Mouse (Mus musculus) brain, embryonic 14.5 days (tissue): ENCODE data around the gene Dnaaf2. TPM values are rescaled to one million over a fixed set of nuclear protein-coding genes. Genes with fewer than 3 reads are reported as not detected.

Source experiments
- DNase-seq: peaks from one replicate; pipeline ENCODE4 v3.0.0-alpha.2; 2011; ENCODE audit warnings: low read depth
- CTCF ChIP-seq: fragments of 200-500 bp; IDR thresholded peaks from 2 replicates; pipeline ENCODE4 v1.5.1; 2012; ENCODE audit warnings: inconsistent platforms, mild to moderate bottlenecking, moderate library complexity, borderline replicate concordance; ENCODE audit not compliant: insufficient read depth, insufficient read length; ENCODE audit errors: extremely low read depth
- POLR2A ChIP-seq: fragments of 200-500 bp; IDR thresholded peaks from 2 replicates; pipeline ENCODE4 v1.6.1; 2012; ENCODE audit warnings: mild to moderate bottlenecking, inconsistent platforms, borderline replicate concordance; ENCODE audit not compliant: poor library complexity, insufficient read depth, insufficient read length, severe bottlenecking; ENCODE audit errors: extremely low read depth
- polyA plus RNA-seq: library from polyadenylated mRNA; depleted of rRNA; stranded (reverse); fragments of >200 nt; gene quantifications from 2 replicates; pipeline ENCODE4 v1.2.3, GENCODE M21; 2012

Gene Dnaaf2
- polyA plus RNA-seq, 1 experiment, result 4.6 TPM

DNA sequence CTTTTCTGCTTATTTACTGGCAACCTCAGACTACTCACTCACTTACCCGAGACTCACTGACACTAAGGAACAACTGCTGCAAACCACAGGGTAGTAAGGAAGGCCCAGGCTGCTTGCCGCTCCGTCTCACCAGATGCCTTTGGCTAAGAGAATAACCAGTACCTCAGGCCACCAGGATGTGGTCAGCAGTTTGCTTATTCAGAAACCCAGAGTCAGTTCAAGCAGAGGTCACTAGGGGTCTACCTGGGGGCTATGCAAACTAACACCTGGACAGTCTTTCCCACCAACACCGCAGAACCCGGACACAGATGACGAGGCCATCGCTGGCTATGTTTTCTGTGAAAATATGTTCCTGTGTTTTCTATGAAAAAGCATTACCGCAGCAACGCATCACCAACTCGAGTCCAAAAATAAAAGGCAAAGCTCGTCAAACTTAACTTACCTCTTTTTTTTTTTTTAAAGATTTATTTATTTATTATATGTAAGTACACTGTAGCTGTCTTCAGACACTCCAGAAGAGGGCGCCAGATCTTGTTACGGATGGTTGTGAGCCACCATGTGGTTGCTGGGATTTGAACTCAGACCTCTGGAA lies 15.1 kb upstream of the Dnaaf2 start:
- TF ChIP-seq POLR2A (no peak), CTCF (no peak)
- no peak for DNase-seq

- DNase-seq, result peak; percentile 60
- TF ChIP-seq POLR2A (no peak), CTCF (peak; percentile 51; the same call in 1 of the 2 replicates)
Observed at GRCm38 (mm10) chr12:69211057-69211456, 12.8 kb upstream of the Dnaaf2 start.

GRCm38 (mm10) chr12:69210056-69210979 lies 12.1 kb upstream of the Dnaaf2 start:
- no peak for TF ChIP-seq POLR2A
- no peak for TF ChIP-seq CTCF
- no peak for DNase-seq

- no peak for DNase-seq
- TF ChIP-seq POLR2A (no peak), CTCF (no peak)
Observed at GRCm38 (mm10) chr12:69208520-69208919, 10.3 kb upstream of the Dnaaf2 start.

DNA sequence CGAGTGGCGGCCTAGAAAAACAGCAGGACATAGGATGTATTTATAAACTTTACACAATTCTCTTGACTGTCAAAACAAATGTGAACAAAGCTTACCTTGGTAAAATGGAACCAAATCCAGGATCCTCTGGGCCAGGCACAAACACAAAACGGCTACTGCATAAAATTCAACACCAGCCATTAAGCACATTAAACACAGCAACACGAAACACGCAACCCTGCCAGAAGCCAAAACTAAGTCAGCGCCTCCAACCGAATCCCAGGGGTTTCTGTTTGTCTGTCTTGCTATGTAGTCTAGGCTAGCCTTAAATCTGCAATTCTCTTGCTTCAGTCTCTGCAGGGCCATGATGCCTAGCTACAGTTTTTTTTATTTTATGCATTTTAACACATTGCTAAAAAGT lies 9.7 kb upstream of the Dnaaf2 start:
- TF ChIP-seq CTCF (no peak), POLR2A (no peak)
- no peak for DNase-seq

- no peak for TF ChIP-seq CTCF
- no peak for TF ChIP-seq POLR2A
- no peak for DNase-seq
Observed at GRCm38 (mm10) chr12:69207396-69207795, 9.2 kb upstream of the Dnaaf2 start.

DNA sequence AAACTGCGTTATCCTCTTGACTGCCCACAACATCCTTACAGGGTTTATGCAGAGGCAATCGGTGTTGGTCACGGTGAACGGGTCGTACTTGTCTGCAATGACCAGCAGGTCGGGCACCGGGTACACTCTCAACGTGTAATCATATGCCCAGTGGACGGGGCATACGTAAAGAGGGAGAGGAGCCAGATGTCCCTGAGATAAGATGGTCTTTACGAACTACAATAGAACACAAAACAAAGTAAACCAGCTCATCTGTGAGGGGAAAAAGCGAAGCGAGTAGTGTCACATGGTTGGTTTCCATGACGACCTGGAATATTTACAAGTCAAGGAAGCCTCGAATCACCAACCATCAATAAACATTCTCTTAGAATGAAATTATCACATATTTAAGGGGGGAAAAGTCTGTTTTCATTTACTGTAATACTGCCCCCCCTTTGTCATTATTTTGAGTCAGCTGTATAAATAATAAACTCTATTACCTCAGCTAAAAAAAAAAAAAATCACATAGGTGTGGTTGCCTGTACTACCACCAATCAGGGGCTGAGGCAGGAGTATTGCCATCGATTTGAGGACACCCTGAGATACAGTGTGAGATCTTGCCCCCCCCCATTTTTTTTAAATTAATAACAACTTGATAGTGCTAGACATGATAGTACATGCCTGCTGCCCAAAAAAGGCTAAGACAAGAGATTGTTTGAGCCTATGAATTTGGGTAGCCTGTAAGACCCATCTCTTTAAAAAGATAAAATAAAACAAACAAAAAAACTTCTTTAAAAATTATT lies 6.0 kb upstream of the Dnaaf2 start, which contains the start of gene Gm49384:
TSS of gene Gm49384 (minus strand) at position 216 of the 782 bp plus-strand sequence.
- TF ChIP-seq CTCF (no peak), POLR2A (no peak)
- DNase-seq, result peak; percentile 64

- TF ChIP-seq POLR2A (no peak), CTCF (no peak)
- no peak for DNase-seq
Observed at GRCm38 (mm10) chr12:69198985-69199384, 756 bp upstream of the Dnaaf2 start.

DNA sequence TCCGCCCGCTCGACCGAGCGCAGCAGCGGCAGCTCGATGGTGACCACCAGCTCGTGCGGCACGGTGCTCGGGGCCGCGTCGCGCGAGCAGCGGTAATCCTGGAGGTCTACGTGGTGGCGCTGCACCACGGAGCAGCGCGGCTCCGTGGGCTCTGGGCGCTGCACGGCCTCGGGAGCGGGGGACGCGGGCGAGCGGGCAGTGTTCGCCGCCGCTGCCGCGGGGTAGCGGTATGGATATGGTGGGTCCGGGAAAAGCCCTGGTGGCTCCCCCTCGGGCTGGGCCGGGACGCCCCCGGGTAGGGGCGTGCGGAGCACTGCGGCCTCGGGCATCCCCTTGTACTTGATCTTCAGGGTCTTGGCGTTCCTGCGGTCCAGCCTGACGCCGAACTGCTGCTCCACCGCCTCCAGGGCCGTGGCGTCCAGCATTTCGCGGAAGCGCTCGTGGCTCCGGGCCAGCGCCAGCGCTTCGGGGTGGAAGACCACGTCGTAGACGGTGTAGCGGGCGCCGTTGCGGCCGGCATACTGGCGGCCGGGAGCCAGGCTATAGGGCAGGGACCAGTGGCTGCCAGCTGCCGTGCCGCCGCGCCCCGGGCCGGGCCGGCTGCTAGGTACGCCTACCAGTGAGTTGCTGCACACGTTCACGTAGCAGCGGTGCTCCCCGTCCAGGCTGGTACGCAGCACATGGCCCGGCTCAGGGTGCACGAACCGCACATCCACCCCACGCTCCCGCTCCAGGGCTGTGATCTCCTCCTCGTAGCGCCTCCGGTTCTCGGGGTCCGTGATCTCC lies 658 bp downstream of the Dnaaf2 start:
- DNase-seq, result peak; percentile 63
- TF ChIP-seq CTCF, result no peak
- no peak for TF ChIP-seq POLR2A
